Mouse (Mus musculus) forelimb bud, embryonic 11.5 days (tissue): Measurements from ENCODE around the gene Olfr467.
"Not testable (repeated sequence)": the region's sequence is repeated elsewhere in the genome, so short reads cannot be mapped to it uniquely, and the experiment has no call there.

Source experiments
- DNase-seq: peaks from one replicate; pipeline ENCODE4 v3.0.0-alpha.2; 2012; ENCODE audit warnings: low read depth, low spot score

Gene Olfr467

DNA sequence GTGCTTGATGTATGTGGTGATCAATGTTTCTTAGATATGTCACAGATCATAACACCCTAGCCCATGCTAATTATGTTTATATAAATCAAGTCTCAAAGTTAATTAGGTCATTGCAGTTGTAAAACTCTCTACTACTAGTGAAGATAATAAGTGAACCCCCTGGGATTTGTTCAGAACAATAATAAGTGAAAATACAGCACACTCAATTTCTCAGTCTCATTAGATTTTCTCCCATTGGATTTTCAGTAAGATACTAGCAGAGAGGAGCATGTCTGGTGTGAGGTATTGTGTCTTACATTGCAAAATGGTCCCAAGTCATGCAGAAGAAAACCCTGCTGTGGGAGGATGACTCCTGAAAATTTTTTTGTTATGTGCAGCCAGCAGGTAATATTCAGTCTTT lies at the start of gene Olfr467:
Gene Olfr467, plus strand, starts transcription at position 301 of the 400 bp plus-strand sequence.
- DNase-seq: no peak

DNA sequence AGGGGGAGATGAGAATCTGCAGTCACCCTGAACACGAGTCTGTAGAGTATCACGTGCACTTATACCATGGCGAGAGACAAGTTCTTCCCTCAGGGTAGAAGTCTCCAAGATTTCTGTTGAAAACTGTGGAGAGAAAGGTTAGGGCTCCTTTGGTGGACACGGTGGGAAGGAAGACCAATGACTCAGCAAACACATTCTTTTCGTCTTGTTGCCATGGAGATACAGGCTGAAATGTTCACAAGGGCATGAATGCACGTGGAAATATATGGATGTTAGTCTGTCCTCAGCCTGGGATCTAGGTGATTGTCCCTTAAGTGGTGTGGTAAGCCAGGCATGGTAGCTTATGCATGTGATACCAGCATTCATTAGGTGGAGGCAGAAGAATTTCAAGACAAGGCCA lies 41.3 kb upstream of the Olfr467 start:
- DNase-seq: no peak

DNA sequence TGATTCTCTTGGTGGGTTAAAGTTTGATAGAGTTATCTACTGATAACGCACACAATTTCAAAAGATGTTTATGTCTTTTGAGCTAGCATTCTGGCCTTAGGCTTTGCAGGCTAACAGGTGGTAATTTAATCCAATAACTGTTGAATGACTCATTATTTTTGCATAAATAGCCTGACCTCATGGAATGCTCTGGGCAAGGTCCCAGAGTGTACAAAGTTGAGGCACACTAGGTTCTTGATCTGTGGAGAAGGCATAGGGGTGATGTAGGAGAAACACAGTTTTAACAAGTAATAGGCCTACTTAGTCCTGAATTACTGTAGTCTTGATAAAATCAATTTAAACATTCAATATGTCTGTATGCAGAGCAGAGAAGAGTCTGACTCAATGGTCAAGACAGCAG lies 33.8 kb upstream of the Olfr467 start:
- no peak for DNase-seq

DNA sequence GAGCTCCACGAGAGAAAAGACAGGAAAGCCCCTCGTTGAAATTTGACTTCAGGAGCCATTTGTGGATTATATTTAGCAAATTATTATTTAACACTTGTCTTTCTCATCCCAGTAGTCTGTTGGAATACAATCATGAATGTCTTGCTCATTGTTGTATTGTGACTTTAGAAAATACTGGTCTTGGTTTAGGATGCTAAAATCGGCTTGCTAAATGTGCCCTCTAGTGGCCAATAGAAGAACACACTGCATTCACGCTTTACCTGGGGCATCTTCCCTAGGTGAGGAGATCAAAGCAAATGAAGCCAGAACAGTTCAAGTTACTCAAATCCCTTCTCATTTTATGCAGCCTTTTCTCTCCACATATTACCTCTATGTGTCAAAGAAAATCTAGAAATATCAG lies 32.5 kb upstream of the Olfr467 start:
- DNase-seq: no peak

DNA sequence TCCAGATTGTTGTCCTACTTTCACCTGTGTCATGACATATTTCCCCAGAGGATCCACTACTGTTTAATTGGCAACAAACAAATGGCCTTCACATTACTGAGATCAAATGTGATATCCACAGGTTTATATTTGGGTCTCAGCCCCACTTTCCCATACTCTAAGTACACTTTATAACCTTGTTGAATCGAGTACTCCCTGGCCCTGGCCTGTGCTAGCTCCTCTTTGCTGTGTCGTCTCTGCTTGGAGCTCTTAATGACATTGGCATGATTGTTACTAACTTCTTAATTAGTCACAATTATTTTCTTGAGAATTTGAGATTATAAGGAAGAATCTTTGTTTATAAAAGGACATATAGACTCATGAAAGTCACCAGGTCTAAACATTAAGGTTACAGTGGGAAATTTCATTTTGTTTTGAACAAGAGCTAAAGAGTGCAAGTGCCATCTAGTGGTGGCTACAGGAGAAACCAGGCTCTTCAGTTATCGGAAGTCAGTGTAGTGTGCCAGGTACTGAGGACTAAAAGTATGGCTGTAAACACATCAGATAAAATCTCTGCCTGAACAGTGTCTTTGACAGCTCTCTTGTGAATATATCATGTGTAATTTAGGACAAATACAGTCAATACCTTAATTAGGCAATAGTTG lies 24.0 kb upstream of the Olfr467 start:
- DNase-seq: peak; percentile 28

DNA sequence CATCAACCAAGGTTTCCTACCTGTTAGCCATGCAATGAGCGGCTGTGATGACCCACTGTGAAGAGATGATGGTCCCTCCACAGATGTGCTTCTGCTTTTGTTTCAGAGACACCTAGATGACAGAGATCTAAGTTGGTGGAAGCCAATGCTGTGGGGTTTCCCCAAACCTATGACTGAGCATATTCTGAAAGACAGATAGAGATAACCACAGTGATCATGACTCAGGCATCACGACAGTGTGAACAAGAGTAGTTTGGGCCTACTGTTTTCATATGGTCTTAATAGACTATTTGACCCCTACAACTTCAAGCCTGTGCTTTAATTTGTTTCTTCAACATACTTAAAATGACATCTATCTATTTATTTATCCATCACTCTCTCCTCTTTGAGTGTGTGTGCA lies 15.6 kb upstream of the Olfr467 start:
- no peak for DNase-seq

DNA sequence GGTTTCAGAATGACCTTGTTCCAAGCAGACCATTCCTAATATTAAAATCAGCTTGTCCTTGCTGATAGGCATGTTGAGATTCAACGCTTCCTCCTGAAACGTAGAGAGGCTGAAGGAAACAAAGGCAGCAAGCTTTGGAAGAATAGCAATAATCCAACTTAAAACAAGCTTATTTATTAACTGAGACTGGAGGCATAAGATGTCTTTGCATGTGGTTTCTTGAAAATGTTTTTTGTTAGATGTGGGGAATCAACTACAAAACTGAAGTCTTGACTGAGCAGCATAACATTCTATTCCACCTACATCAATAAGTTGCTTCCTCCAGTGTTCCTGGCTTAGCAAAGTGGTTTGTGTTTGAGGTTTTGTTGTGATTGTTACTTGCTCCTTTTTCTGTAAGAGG lies 11.0 kb upstream of the Olfr467 start, which contains the start of gene Ovch2:
Gene Ovch2, minus strand, starts transcription at position 101 of the 400 bp plus-strand sequence.
- no peak for DNase-seq

DNA sequence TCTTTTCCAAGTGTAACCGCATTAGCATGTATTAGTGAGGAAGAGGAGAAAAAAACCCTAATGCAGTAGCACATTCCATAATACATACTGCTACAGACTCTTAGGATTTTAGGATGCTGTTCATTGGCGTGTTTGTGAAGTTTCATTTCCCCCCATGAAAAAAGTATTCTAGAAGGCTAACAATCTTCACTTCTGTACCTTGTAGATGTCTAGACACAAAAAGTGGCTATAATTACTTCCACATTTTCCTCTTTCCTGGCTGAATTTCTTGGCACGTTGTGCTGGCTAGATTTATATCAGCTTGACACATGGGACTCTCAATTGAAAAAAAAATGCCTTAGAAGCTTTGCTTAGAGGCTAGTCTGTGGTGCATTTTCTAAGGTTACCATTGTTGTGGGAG lies 9.9 kb upstream of the Olfr467 start:
- DNase-seq: peak; percentile 63

DNA sequence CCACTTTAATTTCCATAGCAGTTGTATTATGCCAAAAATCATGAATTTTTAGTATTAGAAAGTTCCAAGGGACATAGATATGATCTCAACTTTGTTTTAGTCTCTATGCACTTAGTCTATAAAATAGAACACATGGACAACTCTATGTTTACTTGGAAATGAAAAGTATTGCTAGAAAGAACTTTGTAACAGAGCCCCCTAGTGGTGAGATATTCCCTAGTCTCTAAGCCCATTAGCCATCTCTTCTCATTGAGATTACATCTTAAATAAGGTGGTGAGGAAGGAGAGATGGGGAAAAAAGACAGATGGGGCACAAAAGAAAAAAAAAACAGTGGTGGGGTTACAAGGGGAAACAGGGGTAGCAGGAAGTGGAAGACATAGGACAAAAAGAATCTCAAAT lies 7.4 kb downstream of the Olfr467 start:
- DNase-seq: no peak

DNA sequence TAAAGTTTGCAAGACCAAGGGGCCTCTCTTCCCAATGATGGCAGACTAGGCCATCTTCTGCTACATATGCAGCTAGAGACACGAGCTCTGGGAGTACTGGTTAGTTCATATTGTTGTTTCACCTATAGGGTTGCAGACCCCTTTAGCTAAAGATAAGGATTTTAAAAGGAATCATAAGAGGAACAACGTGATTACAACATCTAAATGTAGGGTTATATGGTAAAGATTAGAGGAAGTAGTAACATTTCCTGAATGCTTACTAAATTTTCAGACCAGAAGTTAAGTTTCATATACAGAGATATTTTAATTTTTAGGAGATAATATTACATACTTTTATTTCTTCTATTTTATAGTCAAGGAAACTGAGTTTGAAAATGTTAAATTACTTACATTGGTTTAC lies 11.8 kb downstream of the Olfr467 start:
- not testable (repeated sequence) for DNase-seq

DNA sequence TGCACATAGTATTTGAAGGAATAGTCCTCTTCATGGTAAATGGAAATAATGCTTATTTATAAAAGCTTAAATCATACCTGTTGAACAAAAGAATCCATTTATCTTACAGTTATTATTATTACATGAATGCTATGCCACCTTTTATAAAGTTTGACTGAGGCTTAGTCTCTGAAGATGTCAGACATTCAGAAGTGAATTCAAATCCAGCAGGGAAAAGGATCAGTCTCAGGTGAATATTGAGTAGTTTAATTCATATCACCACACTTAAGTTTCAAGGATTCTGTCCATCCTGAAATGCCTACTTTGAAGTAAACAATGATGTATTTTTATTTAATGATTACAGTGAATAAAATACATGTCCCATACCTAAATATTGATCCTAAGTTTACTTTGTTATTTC lies 13.4 kb downstream of the Olfr467 start, which contains the start of gene Olfr469:
Gene Olfr469, minus strand, starts transcription at position 101 of the 400 bp plus-strand sequence.
- DNase-seq: not testable (repeated sequence)

DNA sequence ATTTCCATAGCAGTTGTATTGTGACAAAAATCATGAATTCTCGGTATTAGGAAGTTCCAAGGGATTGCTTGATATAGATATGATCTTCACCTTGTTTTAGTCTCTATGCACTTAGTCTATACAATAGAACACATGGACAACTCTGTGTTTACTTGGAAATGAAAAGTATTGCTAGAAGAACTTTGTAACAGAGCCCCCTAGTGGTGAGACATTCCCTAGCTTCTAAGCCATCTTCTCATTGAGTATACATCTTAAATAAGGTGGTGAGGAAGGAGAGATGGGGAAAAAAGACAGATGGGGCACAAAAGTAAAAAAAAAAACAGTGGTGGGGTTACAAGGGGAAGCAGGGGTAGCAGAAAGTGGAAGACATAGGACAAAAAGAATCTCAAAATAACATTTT lies 29.7 kb downstream of the Olfr467 start:
- peak; percentile 21 for DNase-seq

DNA sequence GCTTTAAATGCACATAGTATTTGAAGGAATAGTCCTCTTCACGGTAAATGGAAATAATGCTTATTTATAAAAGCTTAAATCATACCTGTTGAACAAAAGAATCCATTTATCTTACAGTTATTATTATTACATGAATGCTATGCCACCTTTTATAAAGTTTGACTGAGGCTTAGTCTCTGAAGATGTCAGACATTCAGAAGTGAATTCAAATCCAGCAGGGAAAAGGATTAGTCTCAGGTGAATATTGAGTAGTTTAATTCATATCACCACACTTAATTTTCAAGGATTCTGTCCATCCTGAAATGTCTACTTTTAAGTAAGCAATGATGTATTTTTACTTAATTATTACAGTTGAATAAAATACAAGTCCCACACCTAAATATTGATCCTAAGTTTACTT lies 35.3 kb downstream of the Olfr467 start, which contains the start of gene Olfr470:
Gene Olfr470, minus strand, starts transcription at position 101 of the 400 bp plus-strand sequence.
- DNase-seq: not testable (repeated sequence)
